Mouse (Mus musculus) limb, embryonic 13.5 days (tissue): ENCODE measurements around the gene Chrna1. TPM values are rescaled to one million over a fixed set of nuclear protein-coding genes. Genes with fewer than 3 reads are reported as not detected.

Source experiments
- ATAC-seq: fragments of 200-750 bp; cut with Nextera tagmentation; 2 replicates; pipeline ENCODE4 v1.8.0; 2017; ENCODE audit warnings: low read depth, moderate number of reproducible peaks, moderate TSS enrichment; ENCODE audit not compliant: low FRiP score
- H3K27ac ChIP-seq: fragments of 300-500 bp; sonication (generic); 2 replicates; pipeline ENCODE4 v1.5.1; 2015; ENCODE audit warnings: inconsistent platforms, mild to moderate bottlenecking, moderate library complexity
- H3K27me3 ChIP-seq: fragments of 300-500 bp; sonication (generic); 2 replicates; pipeline ENCODE4 v1.6.1; 2015; ENCODE audit warnings: mild to moderate bottlenecking, inconsistent platforms
- H3K36me3 ChIP-seq: fragments of 300-500 bp; sonication (generic); 2 replicates; pipeline ENCODE4 v1.6.1; 2015; ENCODE audit warnings: inconsistent platforms, mild to moderate bottlenecking, moderate library complexity
- H3K4me1 ChIP-seq: fragments of 300-500 bp; sonication (generic); 2 replicates; pipeline ENCODE4 v1.6.1; 2015; ENCODE audit warnings: inconsistent platforms
- H3K4me2 ChIP-seq: fragments of 300-500 bp; sonication (generic); replicated peaks from 2 replicates; pipeline ENCODE4 v1.6.1; 2015; ENCODE audit warnings: inconsistent platforms, mild to moderate bottlenecking, moderate library complexity
- H3K4me3 ChIP-seq: fragments of 300-500 bp; sonication (generic); 2 replicates; pipeline ENCODE4 v1.5.1; 2015; ENCODE audit warnings: moderate library complexity, mild to moderate bottlenecking, inconsistent platforms
- H3K9ac ChIP-seq: fragments of 300-500 bp; sonication (generic); 2 replicates; pipeline ENCODE4 v1.6.1; 2015; ENCODE audit warnings: mild to moderate bottlenecking, inconsistent platforms
- H3K9me3 ChIP-seq: fragments of 300-500 bp; sonication (generic); 2 replicates; pipeline ENCODE4 v1.6.1; 2016; ENCODE audit warnings: inconsistent platforms
- WGBS: fragments of 180-500 bp; shearing (Covaris S2); methylation state at CpG from one replicate; pipeline ENCODE4 v1.1.7; 2015; 5-methylcytosine and 5-hydroxymethylcytosine counted together
- polyA plus RNA-seq: library from polyadenylated mRNA; unstranded; fragments of >200 nt; fragmentation: Nextera tagmentation; extraction: Ambion mirVana; gene quantifications from 2 replicates; pipeline ENCODE4 v1.2.1, GENCODE M21; 2015

The Chrna1 gene
- polyA plus RNA-seq, 1 experiment from 2014 or later = 14.4 TPM

DNA sequence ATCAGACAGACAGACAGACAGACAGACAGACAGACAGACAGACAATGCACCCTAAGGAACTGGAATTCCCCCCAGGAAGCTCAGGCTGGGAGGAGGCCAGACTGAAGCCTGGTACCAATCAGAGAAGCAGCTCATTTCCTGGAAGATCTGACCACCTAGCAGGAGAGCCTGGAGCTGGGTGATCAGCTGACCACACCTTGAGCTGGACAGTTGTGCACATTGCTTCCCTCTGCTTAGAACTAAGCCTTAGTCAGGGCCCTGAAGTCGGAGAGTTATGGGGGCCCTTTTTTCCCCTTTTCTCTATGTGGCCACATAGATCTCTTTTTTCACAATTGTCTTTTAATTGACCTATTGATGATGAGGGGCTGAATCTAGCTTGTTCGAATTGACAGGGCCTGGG is 27.0 kb upstream of the Chrna1 start:
- no peak overlapping the region for H3K4me3 ChIP-seq
- peak overlapping the region; percentile 48; the same call in 1 of the 2 replicates for H3K27ac ChIP-seq
- no peaks in the 10 kb centered on the region for H3K9me3 ChIP-seq
- no peaks in the 10 kb centered on the region for H3K27me3 ChIP-seq
- no peak overlapping the region for H3K4me2 ChIP-seq
- peaks cover 14% of the 10 kb centered on the region; the same call in 1 of the 2 replicates for H3K36me3 ChIP-seq
- no peak overlapping the region for H3K9ac ChIP-seq
- no peak for ATAC-seq
- peaks cover 13% of the 10 kb centered on the region for H3K4me1 ChIP-seq
- WGBS = 53% methylated on average over 2 of the region's 2 CpGs

- H3K27me3 ChIP-seq = no peaks in the 10 kb centered on the region
- H3K4me2 ChIP-seq = no peak overlapping the region
- no peak overlapping the region for H3K9ac ChIP-seq
- H3K9me3 ChIP-seq = no peaks in the 10 kb centered on the region
- no peak for ATAC-seq
- peak overlapping the region; percentile 28; the same call in 1 of the 2 replicates for H3K27ac ChIP-seq
- peaks cover 13% of the 10 kb centered on the region for H3K4me1 ChIP-seq
- WGBS = 92% methylated on average over 6 of the region's 6 CpGs
- H3K4me3 ChIP-seq = no peak overlapping the region
- peaks cover 11% of the 10 kb centered on the region; the same call in 1 of the 2 replicates for H3K36me3 ChIP-seq
Measured at GRCm38 (mm10) chr2:73606616-73607015, 26.5 kb upstream of the Chrna1 start.

GRCm38 (mm10) chr2:73605077-73605476 is 24.9 kb upstream of the Chrna1 start:
- H3K27me3 ChIP-seq = no peaks in the 10 kb centered on the region
- no peak overlapping the region for H3K27ac ChIP-seq
- H3K9ac ChIP-seq = no peak overlapping the region
- no peak overlapping the region for H3K4me2 ChIP-seq
- peaks cover 13% of the 10 kb centered on the region for H3K4me1 ChIP-seq
- peaks cover 1% of the 10 kb centered on the region; the same call in 1 of the 2 replicates for H3K36me3 ChIP-seq
- WGBS = 75% methylated on average over 8 of the region's 8 CpGs
- ATAC-seq = no peak
- no peak overlapping the region for H3K4me3 ChIP-seq
- H3K9me3 ChIP-seq = no peaks in the 10 kb centered on the region

DNA sequence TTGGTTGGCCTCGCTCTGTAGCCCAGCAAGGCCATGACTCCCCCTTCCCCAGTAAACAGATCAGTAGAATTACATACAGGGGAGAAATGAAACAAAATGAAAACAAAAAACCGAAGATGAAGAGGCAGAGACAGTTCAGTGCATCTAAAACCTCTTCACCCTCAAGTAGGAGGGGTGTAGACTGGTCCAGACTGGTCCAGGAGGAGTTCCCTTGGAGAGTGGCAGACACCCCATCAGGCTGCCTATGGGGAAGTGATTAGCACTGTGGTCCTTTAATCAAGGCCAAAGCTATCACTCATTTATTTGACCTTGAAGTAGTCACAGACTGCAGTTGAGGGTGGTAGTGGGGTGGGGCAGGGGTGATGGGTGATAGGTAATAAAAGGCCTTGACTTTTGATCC is 24.4 kb upstream of the Chrna1 start:
- no peak overlapping the region for H3K9ac ChIP-seq
- no peak overlapping the region for H3K4me2 ChIP-seq
- 77% methylated on average over 2 of the region's 2 CpGs for WGBS
- peaks cover 13% of the 10 kb centered on the region for H3K4me1 ChIP-seq
- no peaks in the 10 kb centered on the region for H3K36me3 ChIP-seq
- no peaks in the 10 kb centered on the region for H3K9me3 ChIP-seq
- no peak for ATAC-seq
- H3K27me3 ChIP-seq = no peaks in the 10 kb centered on the region
- no peak overlapping the region for H3K4me3 ChIP-seq
- H3K27ac ChIP-seq = no peak overlapping the region

GRCm38 (mm10) chr2:73600650-73601049 is 20.5 kb upstream of the Chrna1 start:
- Histone ChIP-seq H3K36me3 (peaks cover 4% of the 10 kb centered on the region; the same call in 1 of the 2 replicates), H3K4me1 (peaks cover 15% of the 10 kb centered on the region), H3K9me3 (no peaks in the 10 kb centered on the region), H3K4me3 (no peak overlapping the region), H3K9ac (no peak overlapping the region), H3K4me2 (no peak overlapping the region), H3K27ac (no peak overlapping the region), H3K27me3 (no peaks in the 10 kb centered on the region)
- 7% methylated on average over 2 of the region's 2 CpGs for WGBS
- ATAC-seq = no peak

DNA sequence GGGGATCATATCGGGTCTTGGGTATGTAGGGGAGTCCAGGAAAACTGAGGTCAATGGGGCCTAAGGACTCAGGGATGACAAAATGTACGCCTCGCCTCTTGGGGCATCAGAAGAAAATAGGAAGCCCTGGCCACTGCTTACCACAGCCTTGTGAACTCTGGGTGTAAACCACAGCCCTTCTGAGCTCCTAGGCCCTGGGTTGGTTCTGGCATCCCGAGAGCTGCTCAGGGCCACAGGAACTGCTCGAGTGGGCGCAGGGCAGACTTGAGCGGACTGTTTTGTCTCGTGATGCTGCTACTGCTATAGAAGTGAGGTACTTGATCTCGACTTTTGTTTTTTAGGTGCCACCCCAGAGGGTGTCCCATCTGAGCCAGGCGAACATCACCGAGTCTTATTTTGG is 17.6 kb upstream of the Chrna1 start:
- peaks cover 4% of the 10 kb centered on the region; the same call in 1 of the 2 replicates for H3K36me3 ChIP-seq
- H3K4me1 ChIP-seq = peaks cover 24% of the 10 kb centered on the region
- no peaks in the 10 kb centered on the region for H3K9me3 ChIP-seq
- H3K27ac ChIP-seq = no peak overlapping the region
- no peak overlapping the region for H3K9ac ChIP-seq
- no peak overlapping the region for H3K4me3 ChIP-seq
- 94% methylated on average over 11 of the region's 11 CpGs for WGBS
- no peak overlapping the region for H3K4me2 ChIP-seq
- no peaks in the 10 kb centered on the region for H3K27me3 ChIP-seq
- ATAC-seq = no peak

- 16% methylated on average over 9 of the region's 9 CpGs for WGBS
- H3K9ac ChIP-seq = peak overlapping the region; percentile 31; the same call in 1 of the 2 replicates
- peak overlapping the region; percentile 26 for H3K4me3 ChIP-seq
- H3K36me3 ChIP-seq = peaks cover 4% of the 10 kb centered on the region; the same call in 1 of the 2 replicates
- peak overlapping the region; percentile 59 for H3K4me2 ChIP-seq
- peak overlapping the region; percentile 65; the same call in 1 of the 2 replicates for H3K27ac ChIP-seq
- no peaks in the 10 kb centered on the region for H3K9me3 ChIP-seq
- ATAC-seq = peak; percentile 63; the same call in 1 of the 2 replicates
- peaks cover 33% of the 10 kb centered on the region for H3K4me1 ChIP-seq
- H3K27me3 ChIP-seq = no peaks in the 10 kb centered on the region
Measured at GRCm38 (mm10) chr2:73596786-73597185, 16.6 kb upstream of the Chrna1 start.

DNA sequence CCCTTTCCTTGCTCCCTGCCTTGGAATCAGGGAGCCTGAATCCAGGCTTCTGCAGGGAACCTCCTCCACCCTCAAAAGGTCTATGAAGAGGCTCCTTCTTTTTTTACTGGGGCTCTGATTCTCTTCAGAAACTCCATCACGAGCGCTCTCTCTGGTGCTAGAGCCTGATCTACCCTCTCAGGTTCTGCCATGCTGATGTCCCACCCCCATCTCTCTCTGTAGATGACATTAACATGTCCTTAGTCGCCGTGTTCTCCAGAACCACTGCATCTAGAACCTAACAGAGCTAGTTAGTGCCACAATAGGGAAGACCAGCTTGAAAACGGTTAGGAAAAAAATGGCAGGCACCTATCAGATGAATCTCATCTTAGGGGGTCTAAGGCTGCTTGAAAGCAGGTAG is 16.2 kb upstream of the Chrna1 start:
- peaks cover 4% of the 10 kb centered on the region; the same call in 1 of the 2 replicates for H3K36me3 ChIP-seq
- H3K4me1 ChIP-seq = peaks cover 35% of the 10 kb centered on the region
- 59% methylated on average over 5 of the region's 5 CpGs for WGBS
- no peaks in the 10 kb centered on the region for H3K27me3 ChIP-seq
- ATAC-seq = no peak
- H3K9me3 ChIP-seq = no peaks in the 10 kb centered on the region
- peak overlapping the region; percentile 65; the same call in 1 of the 2 replicates for H3K27ac ChIP-seq
- peak overlapping the region; percentile 31; the same call in 1 of the 2 replicates for H3K9ac ChIP-seq
- peak overlapping the region; percentile 26 for H3K4me3 ChIP-seq
- peak overlapping the region; percentile 59 for H3K4me2 ChIP-seq

DNA sequence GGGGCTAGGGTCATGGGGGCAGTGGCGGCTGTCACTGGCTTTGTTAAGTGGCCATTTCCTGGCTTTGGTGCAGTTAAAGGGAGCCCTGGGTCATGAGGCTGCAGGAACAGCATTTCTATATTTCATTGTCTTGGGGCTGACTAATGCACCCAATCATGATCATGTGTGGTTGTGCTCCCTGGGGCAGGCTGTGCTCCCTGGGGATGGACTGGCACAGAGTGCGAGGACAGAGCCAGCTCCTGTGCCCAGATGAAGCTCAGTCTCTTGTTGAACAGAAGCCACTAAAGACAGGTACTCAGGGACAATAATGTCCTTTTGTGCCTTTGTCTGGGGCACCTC is 12.9 kb upstream of the Chrna1 start:
- Histone ChIP-seq H3K9me3 (no peaks in the 10 kb centered on the region), H3K27me3 (no peaks in the 10 kb centered on the region), H3K4me2 (no peak overlapping the region), H3K4me3 (no peak overlapping the region), H3K27ac (no peak overlapping the region; the same call in 1 of the 2 replicates), H3K4me1 (peaks cover 54% of the 10 kb centered on the region), H3K9ac (no peak overlapping the region), H3K36me3 (no peaks in the 10 kb centered on the region)
- no peak for ATAC-seq
- WGBS = 57% methylated on average over 2 of the region's 2 CpGs

DNA sequence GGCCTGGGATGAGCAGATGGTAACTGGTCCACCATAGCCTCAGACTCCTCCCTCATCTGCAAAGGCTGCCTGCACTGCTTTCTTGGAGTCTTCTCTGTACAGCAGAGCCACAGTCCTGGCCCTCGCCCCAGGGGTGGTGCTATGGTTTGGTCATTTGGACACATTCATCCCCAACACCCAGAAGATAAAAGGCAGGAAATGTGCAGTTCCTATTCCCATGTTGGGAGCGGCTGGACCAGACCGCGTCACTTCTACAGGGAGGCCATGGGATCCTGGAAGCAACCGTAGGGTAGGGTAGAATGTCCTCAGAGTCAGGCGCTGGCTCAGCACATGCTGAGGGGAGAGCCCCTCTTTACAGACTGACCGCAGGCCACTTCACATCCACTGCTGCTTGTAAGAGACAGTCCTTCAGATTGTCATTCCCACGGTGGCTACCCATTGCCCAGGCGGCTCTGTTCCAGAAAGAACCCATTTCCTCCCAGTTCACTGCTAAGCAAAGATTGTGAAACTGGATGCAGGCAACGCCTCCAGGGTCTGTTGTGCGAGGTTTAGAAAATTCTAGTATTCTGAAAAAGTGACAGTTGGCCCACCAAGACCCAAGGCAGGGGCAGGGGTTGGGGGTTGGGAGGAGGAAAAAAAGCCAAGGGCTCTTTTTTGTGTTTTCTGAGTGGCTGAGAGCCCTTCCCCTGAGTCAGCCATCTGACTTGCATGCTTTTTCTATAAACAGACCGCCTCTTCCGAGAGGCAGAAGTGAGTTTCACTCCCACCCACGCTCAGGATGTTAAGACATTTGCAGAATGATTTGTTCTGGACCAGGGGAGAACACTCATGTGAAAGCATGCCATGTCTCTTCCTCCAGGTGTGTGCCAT is 12.3 kb upstream of the Chrna1 start:
- Histone ChIP-seq H3K9me3 (no peaks in the 10 kb centered on the region), H3K9ac (no peak overlapping the region; the same call in 1 of the 2 replicates), H3K4me1 (peaks cover 54% of the 10 kb centered on the region), H3K27ac (no peak overlapping the region; the same call in 1 of the 2 replicates), H3K4me2 (no peak overlapping the region), H3K36me3 (no peaks in the 10 kb centered on the region), H3K27me3 (no peaks in the 10 kb centered on the region), H3K4me3 (no peak overlapping the region)
- ATAC-seq = no peak
- WGBS = 60% methylated on average over 14 of the region's 14 CpGs

- no peak overlapping the region for H3K9ac ChIP-seq
- no peak overlapping the region for H3K27ac ChIP-seq
- H3K9me3 ChIP-seq = no peaks in the 10 kb centered on the region
- H3K27me3 ChIP-seq = no peaks in the 10 kb centered on the region
- H3K36me3 ChIP-seq = no peaks in the 10 kb centered on the region
- no peak overlapping the region for H3K4me2 ChIP-seq
- H3K4me3 ChIP-seq = no peak overlapping the region
- no peak for ATAC-seq
- 29% methylated on average over 6 of the region's 6 CpGs for WGBS
- peaks cover 44% of the 10 kb centered on the region for H3K4me1 ChIP-seq
Measured at GRCm38 (mm10) chr2:73591246-73591645, 11.1 kb upstream of the Chrna1 start.

DNA sequence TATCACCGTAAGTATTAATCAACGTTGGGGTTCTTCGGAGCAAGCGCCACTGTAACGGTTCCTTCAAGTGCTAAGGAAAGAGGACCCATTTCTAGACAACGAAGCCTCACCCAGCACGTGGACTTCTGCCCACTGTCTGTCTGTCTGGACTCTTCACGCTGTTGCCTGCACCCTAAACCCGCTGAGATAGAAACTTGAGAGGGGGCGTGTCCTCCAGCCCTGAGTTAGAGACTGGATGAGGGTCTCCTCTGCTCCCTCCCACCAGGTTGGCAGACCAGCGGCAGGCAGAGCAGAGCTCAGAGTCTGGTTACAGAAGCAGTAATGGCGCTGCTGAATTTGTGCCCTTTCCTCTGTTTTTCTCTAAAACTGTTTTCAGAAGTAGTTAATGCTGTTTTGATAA is 10.0 kb upstream of the Chrna1 start:
- Histone ChIP-seq H3K9me3 (no peaks in the 10 kb centered on the region), H3K4me2 (peak overlapping the region; percentile 74), H3K27ac (no peak overlapping the region; the same call in 1 of the 2 replicates), H3K36me3 (no peaks in the 10 kb centered on the region), H3K4me3 (peak overlapping the region; percentile 44), H3K9ac (peak overlapping the region; percentile 54), H3K4me1 (peaks cover 46% of the 10 kb centered on the region), H3K27me3 (no peaks in the 10 kb centered on the region)
- ATAC-seq = peak; percentile 68
- 7% methylated on average over 12 of the region's 12 CpGs for WGBS
